Mouse (Mus musculus) G1E (cell line): ENCODE data around the gene Smim1. TPM values are rescaled to one million over a fixed set of nuclear protein-coding genes. Genes with fewer than 3 reads are reported as not detected.
A peak's percentile ranks its signal among the peaks of the same experiment; 100 is the strongest.

Source experiments
- ATAC-seq: 2 replicates; pipeline ENCODE4 v1.8.0; 2016; ENCODE audit warnings: mild to moderate bottlenecking; ENCODE audit not compliant: insufficient number of reproducible peaks, poor library complexity, low FRiP score, severe bottlenecking; ENCODE audit errors: extremely low read depth
- DNase-seq: peaks from one replicate; pipeline ENCODE4 v3.0.0; 2012; ENCODE audit warnings: low spot score
- H3K27me3 ChIP-seq: 2 replicates; pipeline ENCODE4 v1.6.1; 2012; ENCODE audit warnings: mild to moderate bottlenecking, low read length, inconsistent platforms; ENCODE audit not compliant: insufficient read depth
- H3K36me3 ChIP-seq: replicated peaks from 2 replicates; pipeline ENCODE3; 2012; ENCODE audit warnings: mild to moderate bottlenecking, inconsistent platforms
- H3K4me1 ChIP-seq: 2 replicates; pipeline ENCODE4 v1.6.1; 2012; ENCODE audit warnings: low read depth, low read length, inconsistent platforms, mixed read lengths; ENCODE audit not compliant: insufficient read depth
- H3K4me3 ChIP-seq: 2 replicates; pipeline ENCODE4 v1.5.1; 2012; ENCODE audit warnings: low read depth, mild to moderate bottlenecking, inconsistent platforms, low read length, moderate library complexity, mixed read lengths
- H3K9me3 ChIP-seq: replicated peaks from 2 replicates; pipeline ENCODE4 v1.6.1; 2012; ENCODE audit warnings: inconsistent platforms
- CTCF ChIP-seq: IDR thresholded peaks from 2 replicates; pipeline ENCODE4 v1.5.1; 2012; ENCODE audit warnings: low read depth, low read length, inconsistent platforms, mixed read lengths
- GATA1 ChIP-seq: IDR thresholded peaks from 2 replicates; pipeline ENCODE4 v1.6.1; 2012; ENCODE audit warnings: borderline replicate concordance, low read length, inconsistent platforms, mixed read lengths
- GATA2 ChIP-seq: IDR thresholded peaks from 2 replicates; pipeline ENCODE4 v1.6.1; 2012; ENCODE audit warnings: low read depth, low read length, inconsistent platforms, borderline replicate concordance
- POLR2AphosphoS5 ChIP-seq: IDR thresholded peaks from 2 replicates; pipeline ENCODE4 v1.6.1; 2012; ENCODE audit warnings: low read depth, low read length, inconsistent platforms; ENCODE audit not compliant: insufficient replicate concordance
- TAL1 ChIP-seq: conservative IDR thresholded peaks from 2 replicates; pipeline ENCODE4 v1.6.1; 2012; ENCODE audit warnings: low read depth, low read length, inconsistent platforms, mixed read lengths
- polyA plus RNA-seq: library from polyadenylated mRNA; stranded (reverse); fragments of >175 nt; gene quantifications from 2 replicates; pipeline ENCODE4 v1.2.3, GENCODE M21; 2012
- total RNA-seq, 2 experiments: library from RNA; stranded (forward) in 1 of 2; stranded (reverse) in 1 of 2; fragments of 200-1000 nt in 1 of 2; fragments of >200 nt in 1 of 2; fragmentation: Nextera tagmentation in 1 of 2; gene quantifications; 2 replicates each; pipeline ENCODE4 v1.2.3; 2014 to 2017

Smim1 gene
- total and polyA plus RNA-seq, 3 experiments: 69.2 to 87.4 (median 74.3) TPM

- peak; percentile 43 for DNase-seq
- no peak for ATAC-seq
- H3K4me1 ChIP-seq: peaks cover 55% of the 10 kb centered on the region
These were observed 13.7 kb downstream of the Smim1 start for GRCm38 (mm10) chr4:154012132-154012882.

GRCm38 (mm10) chr4:154011646-154012089 lies 14.4 kb downstream of the Smim1 start, which contains the start of gene Lrrc47:
Gene Lrrc47 (plus strand): TSS chr4:154011731.
- no peaks in the 10 kb centered on the region for H3K27me3 ChIP-seq
- peaks cover 73% of the 10 kb centered on the region for H3K36me3 ChIP-seq
- peaks cover 50% of the 10 kb centered on the region for H3K4me1 ChIP-seq
- ATAC-seq: peak; percentile 95
- TF ChIP-seq POLR2AphosphoS5 (no peak), CTCF (no peak), TAL1 (no peak), GATA2 (no peak), GATA1 (no peak)
- H3K9me3 ChIP-seq: no peaks in the 10 kb centered on the region
- peak; percentile 89 for DNase-seq
- peak within 1 kb of the TSS; percentile 99 for H3K4me3 ChIP-seq

More at GRCm38 (mm10) chr4:154012132-154012882, 13.7 kb downstream of the Smim1 start:
- Histone ChIP-seq H3K9me3 (no peaks in the 10 kb centered on the region), H3K27me3 (no peaks in the 10 kb centered on the region), H3K4me3 (peak overlapping the region; percentile 99), H3K36me3 (peaks cover 73% of the 10 kb centered on the region)
- no peak for TF ChIP-seq POLR2AphosphoS5
- TF ChIP-seq GATA2: no peak
- no peak for TF ChIP-seq TAL1
- no peak for TF ChIP-seq GATA1
- no peak for TF ChIP-seq CTCF

GRCm38 (mm10) chr4:154010907-154011645 lies 15.0 kb downstream of the Smim1 start:
- no peak for DNase-seq
- ATAC-seq: peak; percentile 28; the same call in 1 of the 2 replicates

GRCm38 (mm10) chr4:154007759-154008158 lies 18.3 kb downstream of the Smim1 start:
- TF ChIP-seq POLR2AphosphoS5: no peak
- no peak for TF ChIP-seq CTCF
- TF ChIP-seq GATA2: no peak
- TF ChIP-seq GATA1: no peak
- no peak for TF ChIP-seq TAL1
- Histone ChIP-seq H3K27me3 (no peaks in the 10 kb centered on the region), H3K36me3 (peaks cover 73% of the 10 kb centered on the region), H3K4me1 (peaks cover 15% of the 10 kb centered on the region), H3K9me3 (no peaks in the 10 kb centered on the region), H3K4me3 (no peak overlapping the region)
- DNase-seq: no peak
- ATAC-seq: no peak

More at GRCm38 (mm10) chr4:154010907-154011645, 15.0 kb downstream of the Smim1 start:
- Histone ChIP-seq H3K36me3 (peaks cover 73% of the 10 kb centered on the region), H3K27me3 (no peaks in the 10 kb centered on the region), H3K4me1 (peaks cover 47% of the 10 kb centered on the region), H3K9me3 (no peaks in the 10 kb centered on the region), H3K4me3 (peak overlapping the region; percentile 99)
- TF ChIP-seq GATA1: no peak
- no peak for TF ChIP-seq GATA2
- no peak for TF ChIP-seq TAL1
- no peak for TF ChIP-seq POLR2AphosphoS5
- no peak for TF ChIP-seq CTCF

- Histone ChIP-seq H3K4me3 (no peak overlapping the region), H3K4me1 (peaks cover 14% of the 10 kb centered on the region), H3K27me3 (no peaks in the 10 kb centered on the region), H3K36me3 (peaks cover 81% of the 10 kb centered on the region), H3K9me3 (no peaks in the 10 kb centered on the region)
- ATAC-seq (no peak), DNase-seq (no peak)
- TF ChIP-seq POLR2AphosphoS5: no peak
- no peak for TF ChIP-seq GATA2
These were observed 19.8 kb downstream of the Smim1 start for GRCm38 (mm10) chr4:154006264-154006663.

GRCm38 (mm10) chr4:154005488-154005887 lies 20.5 kb downstream of the Smim1 start:
- Histone ChIP-seq H3K9me3 (no peaks in the 10 kb centered on the region), H3K36me3 (peaks cover 81% of the 10 kb centered on the region), H3K27me3 (no peaks in the 10 kb centered on the region), H3K4me3 (no peak overlapping the region), H3K4me1 (peaks cover 9% of the 10 kb centered on the region)
- TF ChIP-seq GATA1: no peak
- TF ChIP-seq TAL1: no peak
- TF ChIP-seq POLR2AphosphoS5: no peak
- TF ChIP-seq CTCF: no peak
- no peak for TF ChIP-seq GATA2
- DNase-seq (no peak), ATAC-seq (no peak)
